In genomic region chr5:120510982-120511642, GRCm38 (mm10) we compare ENCODE assay signal across 8 mouse cellular contexts. TPM values are rescaled to one million over a fixed set of nuclear protein-coding genes. Genes with fewer than 3 reads are reported as not detected.
DNase-seq lines count a peak whose midpoint lies in the region; ATAC-seq and TF ChIP-seq lines count a peak whose summit lies in the region.

TSS of gene Slc8b1 (plus strand) at chr5:120511168.

- H3K4me3 ChIP-seq in forebrain, embryonic 10.5 days = peak within 1 kb of the TSS; percentile 61
- peak within 1 kb of the TSS; percentile 61 for H3K4me3 ChIP-seq in heart, embryonic 15.5 days
- H3K4me3 ChIP-seq in liver, embryonic 14.5 days (ENCODE audit: insufficient read depth in 1 of 2, low read depth in 2 of 2, low read length in 2 of 2) = peak within 1 kb of the TSS; percentile 59 to 67
- peak within 1 kb of the TSS; percentile 37 for H3K4me3 ChIP-seq in neural tube, embryonic 11.5 days (ENCODE audit: low read depth, low read length)
- H3K4me3 ChIP-seq in stomach, postnatal 0 days (ENCODE audit: low read depth, low read length) = peak within 1 kb of the TSS; percentile 60

- H3K9ac ChIP-seq in heart, embryonic 15.5 days = peak within 1 kb of the TSS; percentile 54
- peak within 1 kb of the TSS; percentile 47 for H3K9ac ChIP-seq in liver, embryonic 14.5 days (replicated peaks)
- peak within 1 kb of the TSS; percentile 7 for H3K9ac ChIP-seq in neural tube, embryonic 11.5 days (ENCODE audit: low read length)
- peak within 1 kb of the TSS; percentile 67 for H3K9ac ChIP-seq in stomach, postnatal 0 days (ENCODE audit: low read length)

- no peaks in the 10 kb centered on the region for H3K9me3 ChIP-seq in forebrain, embryonic 10.5 days
- no peaks in the 10 kb centered on the region for H3K9me3 ChIP-seq in heart, embryonic 15.5 days (replicated peaks)
- no peaks in the 10 kb centered on the region for H3K9me3 ChIP-seq in liver, embryonic 14.5 days (ENCODE audit: control insufficient read depth, low read length)
- no peaks in the 10 kb centered on the region for H3K9me3 ChIP-seq in neural tube, embryonic 11.5 days (ENCODE audit: control insufficient read depth, low read length)
- no peaks in the 10 kb centered on the region for H3K9me3 ChIP-seq in stomach, postnatal 0 days (ENCODE audit: control insufficient read depth, low read length)

- peak within 1 kb of the TSS; percentile 79 for H3K4me2 ChIP-seq in heart, embryonic 15.5 days
- peak within 1 kb of the TSS; percentile 83 for H3K4me2 ChIP-seq in liver, embryonic 14.5 days (ENCODE audit: low read depth)
- peak within 1 kb of the TSS; percentile 52 for H3K4me2 ChIP-seq in neural tube, embryonic 11.5 days (ENCODE audit: low read depth)
- H3K4me2 ChIP-seq in stomach, postnatal 0 days (replicated peaks; ENCODE audit: low read depth) = peak within 1 kb of the TSS; percentile 71

- TF ChIP-seq CTCF in liver, embryonic 14.5 days (IDR thresholded peaks at IDR 0.05; ENCODE audit: low read depth) = no peak
- no peak for TF ChIP-seq CTCF in stomach, postnatal 0 days (IDR thresholded peaks at IDR 0.05; ENCODE audit: low read depth)

- TF ChIP-seq EP300 in liver, embryonic 14.5 days (IDR thresholded peaks at IDR 0.05; ENCODE audit: low read depth) = no peak
- TF ChIP-seq EP300 in stomach, postnatal 0 days (optimal IDR thresholded peaks at IDR 0.05) = no peak

- peak; percentile 94 for ATAC-seq in heart, embryonic 15.5 days (replicated peaks; ENCODE audit: insufficient number of reproducible peaks, insufficient read depth, low FRiP score, low read depth)
- ATAC-seq in liver, embryonic 14.5 days (ENCODE audit: insufficient read depth) = peak; percentile 87
- peak; percentile 79 for ATAC-seq in neural tube, embryonic 11.5 days (ENCODE audit: insufficient read depth, low FRiP score, low TSS enrichment)
- ATAC-seq in stomach, postnatal 0 days (ENCODE audit: low FRiP score, low TSS enrichment) = peak; percentile 94

- H3K27ac ChIP-seq in forebrain, embryonic 10.5 days = peak within 1 kb of the TSS; percentile 80
- no peak within 1 kb of the TSS for H3K27ac ChIP-seq in heart, embryonic 15.5 days
- H3K27ac ChIP-seq in liver, embryonic 14.5 days = no peak within 1 kb of the TSS; the same call in 1 of the 2 replicates
- no peak within 1 kb of the TSS for H3K27ac ChIP-seq in neural tube, embryonic 11.5 days (ENCODE audit: low read depth, low read length)
- H3K27ac ChIP-seq in stomach, postnatal 0 days (replicated peaks) = peak within 1 kb of the TSS; percentile 45; the same call in 1 of the 2 replicates

- WGBS in forebrain, embryonic 10.5 days = 1% methylated on average over 36 of the region's 36 CpGs
- 2% methylated on average over 36 of the region's 36 CpGs for WGBS in heart, embryonic 15.5 days
- under 1% methylated on average over 36 of the region's 36 CpGs for WGBS in liver, embryonic 14.5 days (ENCODE audit: insufficient replicate concordance)
- 1% methylated on average over 36 of the region's 36 CpGs for WGBS in neural tube, embryonic 11.5 days
- under 1% methylated on average over 36 of the region's 36 CpGs for WGBS in stomach, postnatal 0 days

- DNase-seq in CD4-positive, CD25-positive, alpha-beta regulatory T cell, adult 2 months (ENCODE audit: low read depth, low spot score) = peak; percentile 95
- peak; percentile 76 for DNase-seq in c-Kit-negative CD71-positive TER-119-positive erythroid progenitor cells, embryonic 14.5 days (ENCODE audit: low read depth, low spot score)
- DNase-seq in forebrain, embryonic 10.5 days (ENCODE audit: extremely low spot score, low spot score) = peak; percentile 94
- DNase-seq in kidney, postnatal 25 days = peak; percentile 98 to 99
- DNase-seq in liver, embryonic 14.5 days (ENCODE audit: low read depth in 3 of 3, low spot score in 3 of 3) = peak; percentile 78 to 82 (median 82)
- DNase-seq in neural tube, embryonic 11.5 days (ENCODE audit: low spot score) = peak; percentile 93
- peak; percentile 96 for DNase-seq in stomach, postnatal 0 days (ENCODE audit: low spot score)

- H3K27me3 ChIP-seq in forebrain, embryonic 10.5 days (ENCODE audit: poor library complexity, severe bottlenecking) = peaks cover 28% of the 10 kb centered on the region
- peaks cover 3% of the 10 kb centered on the region; the same call in 1 of the 2 replicates for H3K27me3 ChIP-seq in heart, embryonic 15.5 days
- no peaks in the 10 kb centered on the region for H3K27me3 ChIP-seq in liver, embryonic 14.5 days (ENCODE audit: control insufficient read depth, insufficient read depth, low read length)
- no peaks in the 10 kb centered on the region for H3K27me3 ChIP-seq in neural tube, embryonic 11.5 days (ENCODE audit: control insufficient read depth, insufficient read depth, low read length)
- no peaks in the 10 kb centered on the region for H3K27me3 ChIP-seq in stomach, postnatal 0 days (ENCODE audit: control insufficient read depth, insufficient read depth, low read length)

- H3K4me1 ChIP-seq in forebrain, embryonic 10.5 days = peaks cover 42% of the 10 kb centered on the region
- H3K4me1 ChIP-seq in heart, embryonic 15.5 days (replicated peaks) = peaks cover 42% of the 10 kb centered on the region
- H3K4me1 ChIP-seq in liver, embryonic 14.5 days (replicated peaks; ENCODE audit: control insufficient read depth in 2 of 2, insufficient read depth in 2 of 2, low read length in 1 of 2) = peaks cover 8% of the 10 kb centered on the region in 2 experiments
- H3K4me1 ChIP-seq in neural tube, embryonic 11.5 days (ENCODE audit: control insufficient read depth, insufficient read depth, low read length) = peaks cover 3% of the 10 kb centered on the region; the same call in 1 of the 2 replicates
- peaks cover 2% of the 10 kb centered on the region; the same call in 1 of the 2 replicates for H3K4me1 ChIP-seq in stomach, postnatal 0 days (replicated peaks; ENCODE audit: control insufficient read depth, insufficient read depth)

- H3K36me3 ChIP-seq in forebrain, embryonic 10.5 days (replicated peaks) = no peaks in the 10 kb centered on the region
- no peaks in the 10 kb centered on the region for H3K36me3 ChIP-seq in heart, embryonic 15.5 days
- no peaks in the 10 kb centered on the region for H3K36me3 ChIP-seq in liver, embryonic 14.5 days (replicated peaks; ENCODE audit: control insufficient read depth, insufficient read depth, low read depth)
- no peaks in the 10 kb centered on the region for H3K36me3 ChIP-seq in neural tube, embryonic 11.5 days (ENCODE audit: control insufficient read depth, insufficient read depth, low read length)
- no peaks in the 10 kb centered on the region for H3K36me3 ChIP-seq in stomach, postnatal 0 days (ENCODE audit: control insufficient read depth, insufficient read depth, low read length)

RNA-seq across cellular contexts. Expression of gene Slc8b1, which starts in this region (rescaled TPM):
- polyA plus RNA-seq in forebrain, embryonic 10.5 days (2016; fragmentation: Nextera tagmentation; extraction: Ambion mirVana) = 3.7 and 4.4 TPM in 2 replicates
- polyA plus RNA-seq in heart, embryonic 15.5 days (2015; fragmentation: Nextera tagmentation; extraction: Ambion mirVana) = 2.7 and 5.0 TPM in 2 replicates
- 5.2 TPM in 2 replicates for polyA plus RNA-seq in liver, embryonic 14.5 days (2012; rRNA removed)
- polyA plus RNA-seq in liver, embryonic 14.5 days (2014; fragmentation: Nextera tagmentation; extraction: Ambion mirVana) = 1.4 and 2.6 TPM in 2 replicates
- 2.9 and 4.9 TPM in 2 replicates for polyA plus RNA-seq in neural tube, embryonic 11.5 days (2014; fragmentation: Nextera tagmentation; extraction: Ambion mirVana)
- polyA plus RNA-seq in stomach, postnatal 0 days (2015; fragmentation: Nextera tagmentation; extraction: Ambion mirVana) = 4.9 and 5.2 TPM in 2 replicates

Comparison
In these comparisons a context has a peak if more than half of its experiments do, and no peak if none do; other contexts are left out.
1. H3K27ac ChIP-seq: peak in forebrain, embryonic 10.5 days (single experiment) and stomach, postnatal 0 days (single experiment); none in heart, embryonic 15.5 days (single experiment), liver, embryonic 14.5 days (single experiment) and neural tube, embryonic 11.5 days (single experiment).
2. H3K9ac ChIP-seq: peak in every context shown above with its lines; median percentile 67 in stomach, postnatal 0 days; 54 in heart, embryonic 15.5 days; 47 in liver, embryonic 14.5 days; 7 in neural tube, embryonic 11.5 days.
3. Peak in every context shown above with its lines, with median percentiles within 50 percentile points of each other: DNase-seq, H3K4me3 ChIP-seq, ATAC-seq and H3K4me2 ChIP-seq.